Mouse (Mus musculus) cortical plate, adult 2 months (tissue): ENCODE data around the gene 4930432M17Rik. TPM values are rescaled to one million over a fixed set of nuclear protein-coding genes. Genes with fewer than 3 reads are reported as not detected.
A peak's percentile ranks its signal among the peaks of the same experiment; 100 is the strongest.

Experiments used
- H3K27ac ChIP-seq: fragments of 200-500 bp; 2 replicates; pipeline ENCODE4 v1.5.1; 2012; ENCODE audit warnings: low read length, control low read depth, inconsistent platforms; ENCODE audit not compliant: insufficient read depth
- H3K4me1 ChIP-seq: fragments of 200-500 bp; 2 replicates; pipeline ENCODE4 v1.6.1; 2011; ENCODE audit warnings: low read length; ENCODE audit not compliant: control insufficient read depth, insufficient read depth
- H3K4me3 ChIP-seq: fragments of 200-500 bp; 2 replicates; pipeline ENCODE4 v1.5.1; 2011; ENCODE audit warnings: mild to moderate bottlenecking, low read length, control low read depth; ENCODE audit not compliant: insufficient read depth
- CTCF ChIP-seq: fragments of 200-500 bp; IDR thresholded peaks from 2 replicates; pipeline ENCODE4 v1.5.1; 2011; ENCODE audit warnings: mild to moderate bottlenecking, control low read depth, low read length; ENCODE audit not compliant: insufficient read depth; ENCODE audit errors: extremely low read depth
- POLR2A ChIP-seq: fragments of 200-500 bp; IDR thresholded peaks from 2 replicates; pipeline ENCODE4 v1.6.1; 2011; ENCODE audit warnings: mild to moderate bottlenecking, low read length, control low read depth; ENCODE audit not compliant: insufficient read depth; ENCODE audit errors: extremely low read depth
- polyA plus RNA-seq: library from polyadenylated mRNA; depleted of rRNA; stranded (reverse); fragments of >200 nt; gene quantifications from 2 replicates; pipeline ENCODE4 v1.2.3, GENCODE M21; 2012

Gene 4930432M17Rik
- polyA plus RNA-seq, 1 experiment: not detected

GRCm38 (mm10) chr3:121638241-121638640 lies 32.3 kb upstream of the 4930432M17Rik start:
- Histone ChIP-seq H3K4me1 (peaks cover 1% of the 10 kb centered on the region; the same call in 1 of the 2 replicates), H3K4me3 (no peak overlapping the region), H3K27ac (no peak overlapping the region)
- TF ChIP-seq POLR2A (no peak), CTCF (no peak)

GRCm38 (mm10) chr3:121640611-121641010 lies 30.0 kb upstream of the 4930432M17Rik start:
- no peak for TF ChIP-seq POLR2A
- no peak for TF ChIP-seq CTCF
- H3K4me1 ChIP-seq: peaks cover 1% of the 10 kb centered on the region; the same call in 1 of the 2 replicates
- no peak overlapping the region for H3K27ac ChIP-seq
- no peak overlapping the region for H3K4me3 ChIP-seq

- no peak overlapping the region for H3K4me3 ChIP-seq
- TF ChIP-seq POLR2A (no peak), CTCF (no peak)
- H3K27ac ChIP-seq: 0 out of 2 replicates have a peak overlapping the region, but pooled peaks have one; percentile 19
- peaks cover 3% of the 10 kb centered on the region for H3K4me1 ChIP-seq
Measured at GRCm38 (mm10) chr3:121643236-121643635, 27.3 kb upstream of the 4930432M17Rik start.

- peaks cover 7% of the 10 kb centered on the region for H3K4me1 ChIP-seq
- TF ChIP-seq CTCF: no peak
- no peak for TF ChIP-seq POLR2A
Measured at GRCm38 (mm10) chr3:121645447-121645846, 25.1 kb upstream of the 4930432M17Rik start.

GRCm38 (mm10) chr3:121646364-121647048 lies 24.1 kb upstream of the 4930432M17Rik start:
- H3K27ac ChIP-seq: no peak overlapping the region
- no peak overlapping the region for H3K4me3 ChIP-seq
- H3K4me1 ChIP-seq: peaks cover 7% of the 10 kb centered on the region
- TF ChIP-seq CTCF (no peak), POLR2A (no peak)

More at GRCm38 (mm10) chr3:121645447-121645846, 25.1 kb upstream of the 4930432M17Rik start:
- Histone ChIP-seq H3K27ac (no peak overlapping the region), H3K4me3 (no peak overlapping the region)

GRCm38 (mm10) chr3:121648238-121648778 lies 22.3 kb upstream of the 4930432M17Rik start:
- Histone ChIP-seq H3K27ac (no peak overlapping the region), H3K4me3 (no peak overlapping the region), H3K4me1 (peaks cover 6% of the 10 kb centered on the region)
- TF ChIP-seq CTCF: no peak
- TF ChIP-seq POLR2A: no peak

- Histone ChIP-seq H3K27ac (no peak overlapping the region), H3K4me1 (peaks cover 6% of the 10 kb centered on the region), H3K4me3 (no peak overlapping the region)
- no peak for TF ChIP-seq CTCF
- TF ChIP-seq POLR2A: no peak
Measured at GRCm38 (mm10) chr3:121650052-121650671, 20.4 kb upstream of the 4930432M17Rik start.

- Histone ChIP-seq H3K4me1 (peaks cover 6% of the 10 kb centered on the region), H3K4me3 (no peak overlapping the region), H3K27ac (no peak overlapping the region)
- TF ChIP-seq POLR2A (no peak), CTCF (no peak)
Measured at GRCm38 (mm10) chr3:121651710-121652109, 18.9 kb upstream of the 4930432M17Rik start.

GRCm38 (mm10) chr3:121652186-121652585 lies 18.4 kb upstream of the 4930432M17Rik start:
- no peak for TF ChIP-seq CTCF
- TF ChIP-seq POLR2A: no peak
- H3K27ac ChIP-seq: no peak overlapping the region
- H3K4me3 ChIP-seq: no peak overlapping the region

GRCm38 (mm10) chr3:121656922-121657321 lies 13.6 kb upstream of the 4930432M17Rik start:
- H3K4me3 ChIP-seq: no peak overlapping the region
- no peaks in the 10 kb centered on the region for H3K4me1 ChIP-seq
- no peak overlapping the region for H3K27ac ChIP-seq
- TF ChIP-seq CTCF (no peak), POLR2A (no peak)

More at GRCm38 (mm10) chr3:121652186-121652585, 18.4 kb upstream of the 4930432M17Rik start:
- H3K4me1 ChIP-seq: peaks cover 6% of the 10 kb centered on the region
